Mouse (Mus musculus) spleen, embryonic (tissue): ENCODE measurements around the gene Mgea5.
"Not testable (repeated sequence)": the region's sequence is repeated elsewhere in the genome, so short reads cannot be mapped to it uniquely, and the experiment has no call there.

Experiments used
- CTCF ChIA-PET: fragments of 350-600 bp; sonication (Branson Sonifier 250); formaldehyde crosslinking; loops from one replicate; lab custom pipeline; 2022; lab: Charles Lee

The Mgea5 gene

GRCm38 (mm10) chr19:45783181-45783932 lies at the start of gene Mgea5:
Mgea5 (minus strand) TSS chr19:45783837.
- CTCF ChIA-PET, result interaction anchor here (0.7 kb wide), 1 partner anchor 46 kb away, joined by 18 read pairs; no protein-coding TSS in a partner anchor

DNA sequence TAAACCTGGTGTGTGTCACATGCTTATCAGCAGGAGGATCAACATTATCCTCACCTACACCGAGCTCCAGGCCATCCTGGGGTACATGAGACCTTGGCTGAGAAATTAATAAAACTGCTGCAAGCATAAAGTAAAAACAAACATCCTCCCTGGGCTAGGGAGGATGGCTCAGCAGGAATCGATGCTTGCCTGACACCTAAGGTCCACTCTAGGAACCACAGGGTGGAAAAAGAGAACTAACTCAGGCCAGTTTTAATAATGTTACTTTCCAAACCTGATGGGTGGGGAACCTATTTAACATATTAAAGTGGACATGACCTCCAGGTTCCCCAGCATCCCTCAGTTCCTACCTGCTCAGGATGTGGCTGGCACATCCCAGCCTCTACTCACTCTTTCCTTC lies 47.0 kb upstream of the Mgea5 start:
- CTCF ChIA-PET, result no interaction called here

DNA sequence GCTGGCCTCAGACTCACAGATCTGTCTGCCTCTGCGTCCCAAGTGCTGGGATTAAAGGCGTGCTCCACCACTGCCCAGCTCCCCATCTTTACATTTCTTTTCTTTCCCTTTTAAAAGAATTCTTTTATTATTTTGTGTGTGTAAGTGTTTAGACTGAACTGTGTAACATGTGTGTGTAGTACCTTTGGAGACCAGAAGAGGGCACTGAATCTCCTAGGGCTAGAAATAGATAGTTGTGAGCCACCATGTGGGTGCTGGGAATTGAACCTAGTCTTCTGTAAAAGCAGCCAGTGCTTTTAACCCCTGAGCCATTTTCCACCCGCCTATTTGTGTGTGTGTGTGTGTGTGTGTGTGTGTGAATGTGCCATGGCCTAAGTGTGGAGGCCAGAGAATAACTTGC lies 44.1 kb upstream of the Mgea5 start:
- CTCF ChIA-PET, result no interaction called here

DNA sequence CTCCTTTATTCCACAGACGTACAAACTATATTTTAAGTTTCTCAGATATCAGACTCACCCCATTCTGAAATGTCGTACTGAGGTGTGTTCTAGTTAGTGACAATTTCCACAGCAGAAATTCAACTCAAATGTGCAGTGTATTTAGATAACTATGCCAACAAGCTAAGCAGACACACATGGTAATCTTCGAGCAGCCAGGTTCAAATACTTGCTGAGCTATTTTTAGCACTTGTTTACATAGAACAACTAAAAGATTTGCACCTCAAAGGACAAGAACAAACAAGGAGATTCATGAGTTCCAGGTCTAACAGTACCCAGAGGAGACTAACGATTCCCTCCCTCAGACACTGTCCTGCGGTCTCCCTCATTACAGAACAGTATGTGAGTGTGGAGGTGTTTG lies 43.5 kb upstream of the Mgea5 start:
- CTCF ChIA-PET, result interaction anchor here (0.5 to 0.7 kb wide), 3 partner anchors 12 to 124 kb away, joined by 3 to 5 read pairs (median 3); no protein-coding TSS in a partner anchor

DNA sequence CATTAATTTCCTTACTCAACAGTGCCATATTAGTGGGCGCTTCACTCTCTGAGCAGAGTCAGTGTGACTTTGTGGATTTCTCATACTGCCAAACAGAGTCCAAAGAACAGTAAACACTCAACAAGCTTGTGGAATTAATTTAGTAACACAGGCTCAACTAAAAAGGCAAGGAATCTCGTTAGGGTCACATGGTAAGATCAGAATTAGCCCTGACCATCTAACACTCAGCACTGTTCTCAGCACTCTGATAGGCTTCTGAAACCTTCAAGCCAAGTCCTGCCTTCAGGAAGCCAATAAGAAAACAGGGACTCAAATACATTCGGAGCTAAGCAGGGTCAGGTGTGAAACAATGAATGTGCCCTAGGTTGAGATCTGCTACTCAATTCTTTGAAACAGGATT lies 42.5 kb upstream of the Mgea5 start:
- CTCF ChIA-PET, result no interaction called here

- CTCF ChIA-PET, result no interaction called here
These were observed 38.2 kb upstream of the Mgea5 start for GRCm38 (mm10) chr19:45821832-45822231.

GRCm38 (mm10) chr19:45817816-45818490 lies 34.3 kb upstream of the Mgea5 start:
- CTCF ChIA-PET, result interaction anchor here (0.6 kb wide), 2 partner anchors 33 to 56 kb away, joined by 4 to 5 read pairs; no protein-coding TSS in a partner anchor

GRCm38 (mm10) chr19:45816727-45817126 lies 33.1 kb upstream of the Mgea5 start:
- CTCF ChIA-PET, result interaction anchor here (1.0 kb wide), 1 partner anchor 198 kb away, joined by 3 read pairs; no protein-coding TSS in a partner anchor

DNA sequence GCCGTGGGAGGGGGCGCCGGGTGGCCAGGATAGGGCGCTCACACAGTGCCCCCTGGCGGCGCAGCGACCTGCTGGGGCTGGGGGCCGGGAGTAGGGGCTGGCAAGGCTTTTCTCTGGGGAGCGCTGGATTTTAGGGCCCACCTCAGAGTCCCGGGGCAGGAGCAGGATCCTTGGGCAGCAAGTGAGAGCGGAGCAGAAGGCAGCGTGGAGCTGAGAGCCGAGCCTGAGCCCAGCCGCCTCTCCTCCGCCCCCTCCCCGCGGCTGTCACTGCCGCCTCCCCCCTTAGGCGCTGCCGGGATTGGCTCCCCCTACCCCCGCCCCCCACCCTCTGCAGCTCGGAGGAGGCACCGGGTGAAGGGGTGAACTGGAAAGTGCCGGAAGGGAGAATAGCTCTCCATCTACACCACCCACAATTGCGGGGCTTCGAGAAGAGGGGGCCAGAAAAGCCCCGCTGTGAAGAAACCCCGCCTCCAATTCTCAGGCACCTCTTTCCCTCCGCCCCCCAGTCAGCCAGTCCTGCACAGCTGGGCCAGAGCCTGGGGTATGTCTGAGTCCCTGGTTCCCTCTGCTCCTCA lies 32.3 kb upstream of the Mgea5 start, which contains the start of gene Kcnip2:
Kcnip2 (minus strand) TSS at position 231 of the 575 bp plus-strand sequence.
- CTCF ChIA-PET, result interaction anchor here (0.6 to 1.0 kb wide), 3 partner anchors 11 to 238 kb away, joined by 3 to 4 read pairs (median 3); no protein-coding TSS in a partner anchor

- CTCF ChIA-PET, result interaction anchor here (0.6 kb wide), 1 partner anchor 12 kb away, joined by 3 read pairs; no protein-coding TSS in a partner anchor
These were observed 31.5 kb upstream of the Mgea5 start for GRCm38 (mm10) chr19:45815170-45815569.

DNA sequence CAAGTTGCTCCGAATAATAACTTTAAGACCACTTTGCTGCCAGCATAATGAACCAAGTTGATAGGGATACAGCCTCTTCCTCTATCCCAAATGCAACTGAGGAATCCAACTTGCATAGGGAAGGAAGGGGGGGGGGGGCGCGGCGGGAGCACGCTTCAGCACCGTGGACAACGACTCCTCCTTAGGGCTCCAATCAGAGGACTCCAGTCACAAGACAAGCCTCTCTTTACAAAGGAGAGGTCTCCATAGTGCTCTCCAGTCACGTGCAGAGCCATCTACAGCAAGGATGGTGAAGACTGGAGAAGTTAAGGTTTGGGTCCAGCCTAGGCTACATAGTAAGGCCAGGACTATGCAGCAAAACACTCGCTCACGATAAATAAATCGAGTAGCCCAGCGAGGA lies 30.2 kb upstream of the Mgea5 start:
- CTCF ChIA-PET, result interaction anchor here (0.5 to 0.6 kb wide), 2 partner anchors 201 to 440 kb away, joined by 5 to 6 read pairs; no protein-coding TSS in a partner anchor

- CTCF ChIA-PET, result interaction anchor here (0.5 to 0.6 kb wide), 2 partner anchors 201 to 441 kb away, joined by 5 to 6 read pairs; no protein-coding TSS in a partner anchor
These were observed 29.6 kb upstream of the Mgea5 start for GRCm38 (mm10) chr19:45813263-45813662.

DNA sequence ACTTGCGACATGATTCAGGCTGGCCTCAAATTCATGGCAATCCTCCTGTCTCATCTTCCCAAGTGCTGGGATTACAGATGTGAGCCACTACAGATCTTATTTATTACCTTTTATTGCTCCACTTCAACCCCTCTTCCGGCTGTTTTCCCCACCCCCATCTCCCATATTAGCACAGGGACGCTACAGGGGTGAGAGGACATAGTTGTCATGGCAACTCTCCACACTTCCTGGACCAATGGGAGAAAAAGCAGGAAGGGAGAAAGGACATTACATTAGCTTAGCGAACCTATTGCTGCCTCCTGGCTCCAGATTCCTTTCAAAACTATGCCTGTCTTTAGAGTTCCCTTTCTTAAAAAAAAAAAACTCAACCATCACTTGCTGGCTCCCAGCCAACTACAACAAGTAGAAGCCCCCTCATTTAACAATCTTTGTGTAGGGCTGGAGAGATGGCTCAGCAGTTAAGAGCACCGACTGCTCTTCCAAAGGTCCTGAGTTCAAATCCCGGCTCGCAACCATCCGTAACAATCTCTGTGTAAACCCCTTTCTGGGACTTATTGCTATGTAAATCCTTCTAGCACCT lies 29.1 kb upstream of the Mgea5 start:
- CTCF ChIA-PET, result no interaction called here

- CTCF ChIA-PET, result interaction anchor here (0.8 kb wide), 1 partner anchor 140 kb away, joined by 3 read pairs; no protein-coding TSS in a partner anchor
These were observed 28.5 kb upstream of the Mgea5 start for GRCm38 (mm10) chr19:45812115-45812514.

- CTCF ChIA-PET, result interaction anchor here (0.8 kb wide), 1 partner anchor 141 kb away, joined by 3 read pairs; no protein-coding TSS in a partner anchor
These were observed 27.5 kb upstream of the Mgea5 start for GRCm38 (mm10) chr19:45811028-45811674.

DNA sequence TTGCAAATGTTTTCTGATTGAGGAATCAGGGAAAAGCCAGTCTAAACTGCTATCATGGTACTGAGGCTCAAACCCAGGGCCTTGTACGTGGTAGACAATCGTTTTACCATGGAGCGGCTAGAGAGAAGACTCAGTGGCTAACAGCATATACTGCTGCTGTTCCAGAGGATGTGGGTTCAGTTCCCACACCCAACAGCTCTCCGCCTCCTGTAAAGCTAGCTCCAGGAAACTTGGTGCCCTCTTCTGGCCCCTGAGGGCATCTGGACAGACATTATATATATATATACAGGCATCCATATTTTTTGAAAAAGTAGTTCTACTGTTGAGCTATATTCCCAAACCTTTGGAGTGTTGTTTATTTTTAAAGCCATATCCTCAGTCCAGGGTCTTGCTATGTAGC lies 24.1 kb upstream of the Mgea5 start:
- CTCF ChIA-PET, result no interaction called here

- CTCF ChIA-PET, result not testable (repeated sequence)
These were observed 22.2 kb upstream of the Mgea5 start for GRCm38 (mm10) chr19:45805817-45806216.

DNA sequence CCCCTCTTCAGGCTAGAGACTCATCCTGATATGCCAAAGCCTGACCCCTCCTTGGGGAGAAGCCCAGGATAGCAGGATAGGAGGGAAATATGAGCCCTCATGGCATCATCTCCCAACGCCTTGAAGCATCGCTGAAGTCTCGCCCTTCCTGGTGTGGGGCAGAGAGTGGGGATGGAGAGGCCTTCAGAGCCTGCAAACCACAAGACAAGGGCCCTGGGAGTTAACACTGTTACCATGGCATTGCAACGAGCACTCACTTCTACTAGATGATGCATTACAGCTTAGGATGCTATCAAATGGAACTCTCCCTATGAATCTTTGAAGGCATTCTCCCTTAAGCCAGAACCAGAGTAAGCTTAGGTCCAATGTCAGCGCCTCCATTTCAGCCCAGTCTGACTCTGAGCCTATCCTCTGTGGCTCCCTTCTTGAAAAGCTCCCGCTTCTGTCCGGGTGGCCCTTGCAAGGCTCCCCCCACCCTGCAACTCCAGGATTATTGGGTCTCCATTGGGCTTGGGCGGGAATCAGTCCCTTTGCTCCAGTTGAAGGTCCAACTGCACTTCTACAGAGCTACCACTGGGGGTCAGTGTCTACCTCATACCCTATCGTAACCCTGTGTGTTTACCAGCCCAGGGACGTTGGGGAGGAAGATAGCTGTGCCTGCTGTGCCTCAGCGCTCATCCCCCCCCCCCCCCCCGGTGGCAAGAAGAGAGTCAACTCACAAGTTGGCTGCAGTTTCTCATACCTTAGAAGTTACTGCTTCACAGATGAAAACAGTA lies 21.1 kb upstream of the Mgea5 start:
- CTCF ChIA-PET, result interaction anchor here (0.8 kb wide), 1 partner anchor 18 kb away, joined by 4 read pairs; no protein-coding TSS in a partner anchor

DNA sequence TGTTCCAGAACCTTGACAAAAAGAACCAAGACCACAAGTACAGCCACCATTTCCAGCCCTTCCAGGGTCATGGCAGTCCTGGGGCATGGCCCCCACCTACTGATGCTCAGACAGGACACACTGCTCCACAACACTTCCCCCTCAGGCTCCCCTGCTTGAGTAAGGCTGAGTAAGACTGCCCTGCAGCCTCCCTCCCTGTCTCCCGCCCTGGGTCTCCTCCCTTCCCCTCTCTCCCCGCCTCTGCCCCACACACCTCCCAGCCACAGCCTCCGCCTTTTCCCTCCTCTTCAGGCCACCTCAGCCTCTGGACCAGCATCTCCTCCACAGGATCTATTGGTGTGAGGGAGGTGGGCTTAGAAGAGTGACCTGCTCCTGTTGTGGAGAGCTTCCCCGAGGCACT lies 19.8 kb upstream of the Mgea5 start:
- CTCF ChIA-PET, result no interaction called here

GRCm38 (mm10) chr19:45802702-45803101 lies 19.1 kb upstream of the Mgea5 start:
- CTCF ChIA-PET, result no interaction called here
